Mouse (Mus musculus): ENCODE data around the gene Cog2. TPM values are rescaled to one million over a fixed set of nuclear protein-coding genes. Genes with fewer than 3 reads are reported as not detected.
A peak's percentile ranks its signal among the peaks of the same experiment; 100 is the strongest.

Cog2 gene
- total and polyA plus RNA-seq, 3 experiments: 32.6 to 37.5 TPM; not detected in 1

GRCm38 (mm10) chr8:124482790-124483189, 37.8 kb upstream of the Cog2 start:
- no peak overlapping the region for H3K4me3 ChIP-seq (ENCODE audit: control insufficient read depth in 1 of 2, insufficient read depth in 1 of 2, low read depth in 2 of 2, low read length in 2 of 2)
- H3K9me3 ChIP-seq (replicated peaks; ENCODE audit: insufficient read depth, low read length): no peaks in the 10 kb centered on the region
- no peaks in the 10 kb centered on the region for H3K36me3 ChIP-seq (ENCODE audit: control insufficient read depth in 1 of 2, insufficient read depth in 2 of 2, low read length in 2 of 2)
- no peak for TF ChIP-seq POLR2AphosphoS2 (IDR thresholded peaks at IDR 0.05; ENCODE audit: low read length)
- no peak for TF ChIP-seq EP300 (IDR thresholded peaks at IDR 0.05; ENCODE audit: low read depth in 1 of 2, low read length in 2 of 2)
- TF ChIP-seq CHD1 (IDR thresholded peaks at IDR 0.05; ENCODE audit: low read depth, low read length): no peak
- no peak for TF ChIP-seq TBP (IDR thresholded peaks at IDR 0.05; ENCODE audit: low read depth, low read length)
- no peak for TF ChIP-seq ZKSCAN1 (IDR thresholded peaks at IDR 0.05; ENCODE audit: low read depth, low read length)
- no peak for TF ChIP-seq USF2 (IDR thresholded peaks at IDR 0.05; ENCODE audit: borderline replicate concordance in 1 of 2, insufficient read depth in 1 of 2, low read depth in 1 of 2, low read length in 2 of 2)
- TF ChIP-seq E2F4 (IDR thresholded peaks at IDR 0.05; ENCODE audit: borderline replicate concordance, low read depth, low read length): no peak
- no peak for TF ChIP-seq USF1 (IDR thresholded peaks at IDR 0.05; ENCODE audit: low read depth, low read length)
- TF ChIP-seq CTCF (IDR thresholded peaks at IDR 0.05 in 2 of 3, conservative IDR thresholded peaks at IDR 0.05 in 1 of 3; ENCODE audit: control insufficient read depth in 1 of 3, insufficient read depth in 1 of 3, low read depth in 2 of 3, low read length in 3 of 3, poor library complexity in 1 of 3, severe bottlenecking in 1 of 3): no peak
- TF ChIP-seq GABPA (IDR thresholded peaks at IDR 0.05; ENCODE audit: low read depth, low read length): no peak
- no peak for TF ChIP-seq RAD21 (IDR thresholded peaks at IDR 0.05; ENCODE audit: low read depth, low read length)
- TF ChIP-seq UBTF (IDR thresholded peaks at IDR 0.05; ENCODE audit: borderline replicate concordance, insufficient read depth, low read depth, low read length): no peak
- TF ChIP-seq NRF1 (IDR thresholded peaks at IDR 0.05; ENCODE audit: insufficient read depth, low read depth, low read length, poor library complexity, severe bottlenecking): no peak
- TF ChIP-seq ELF1 (IDR thresholded peaks at IDR 0.05; ENCODE audit: low read depth, low read length): no peak
- H3K79me2 ChIP-seq (ENCODE audit: control insufficient read depth, insufficient read depth, low read length, poor library complexity): no peaks in the 10 kb centered on the region
- no peaks in the 10 kb centered on the region; a peak in 1 of 4 replicates for H3K27me3 ChIP-seq (ENCODE audit: control insufficient read depth in 1 of 2, insufficient read depth in 2 of 2, low read length in 2 of 2)
- DNase-seq (ENCODE audit: low read depth, low spot score): no peak
- no peak overlapping the region for H3K9ac ChIP-seq (ENCODE audit: control insufficient read depth, low read depth, low read length, poor library complexity, severe bottlenecking)
- no peaks in the 10 kb centered on the region for H3K4me1 ChIP-seq (ENCODE audit: control insufficient read depth in 1 of 2, insufficient read depth in 2 of 2, low read length in 2 of 2)
- H3K27ac ChIP-seq (ENCODE audit: control insufficient read depth, low read depth, low read length): no peak overlapping the region

- no peak overlapping the region for H3K27ac ChIP-seq (ENCODE audit: control insufficient read depth, low read depth, low read length)
- TF ChIP-seq UBTF (IDR thresholded peaks at IDR 0.05; ENCODE audit: borderline replicate concordance, insufficient read depth, low read depth, low read length): no peak
- TF ChIP-seq ZNF384 (IDR thresholded peaks at IDR 0.05; ENCODE audit: low read depth, low read length): no peak
- TF ChIP-seq JUND (IDR thresholded peaks at IDR 0.05; ENCODE audit: low read depth, low read length): no peak
- TF ChIP-seq MYC (IDR thresholded peaks at IDR 0.05; ENCODE audit: low read depth, low read length): no peak
- TF ChIP-seq CTCF (IDR thresholded peaks at IDR 0.05 in 2 of 3, conservative IDR thresholded peaks at IDR 0.05 in 1 of 3; ENCODE audit: control insufficient read depth in 1 of 3, insufficient read depth in 1 of 3, low read depth in 2 of 3, low read length in 3 of 3, poor library complexity in 1 of 3, severe bottlenecking in 1 of 3): peak; percentile 48 to 49 (median 49); a peak in 5 of 6 replicates
- no peaks in the 10 kb centered on the region for H3K79me2 ChIP-seq (ENCODE audit: control insufficient read depth, insufficient read depth, low read length, poor library complexity)
Measured at GRCm38 (mm10) chr8:124483356-124484115, 37.0 kb upstream of the Cog2 start.

More at GRCm38 (mm10) chr8:124483356-124484115, 37.0 kb upstream of the Cog2 start:
- DNase-seq (ENCODE audit: low read depth, low spot score): peak; percentile 45
- Histone ChIP-seq H3K9ac (ENCODE audit: control insufficient read depth, low read depth, low read length, poor library complexity, severe bottlenecking) (no peak overlapping the region), H3K27me3 (ENCODE audit: control insufficient read depth in 1 of 2, insufficient read depth in 2 of 2, low read length in 2 of 2) (no peaks in the 10 kb centered on the region), H3K36me3 (ENCODE audit: control insufficient read depth in 1 of 2, insufficient read depth in 2 of 2, low read length in 2 of 2) (no peaks in the 10 kb centered on the region), H3K4me1 (ENCODE audit: control insufficient read depth in 1 of 2, insufficient read depth in 2 of 2, low read length in 2 of 2) (no peaks in the 10 kb centered on the region), H3K4me3 (ENCODE audit: control insufficient read depth in 1 of 2, insufficient read depth in 1 of 2, low read depth in 2 of 2, low read length in 2 of 2) (no peak overlapping the region), H3K9me3 (replicated peaks; ENCODE audit: insufficient read depth, low read length) (no peaks in the 10 kb centered on the region)
